In the genomic region with DNA sequence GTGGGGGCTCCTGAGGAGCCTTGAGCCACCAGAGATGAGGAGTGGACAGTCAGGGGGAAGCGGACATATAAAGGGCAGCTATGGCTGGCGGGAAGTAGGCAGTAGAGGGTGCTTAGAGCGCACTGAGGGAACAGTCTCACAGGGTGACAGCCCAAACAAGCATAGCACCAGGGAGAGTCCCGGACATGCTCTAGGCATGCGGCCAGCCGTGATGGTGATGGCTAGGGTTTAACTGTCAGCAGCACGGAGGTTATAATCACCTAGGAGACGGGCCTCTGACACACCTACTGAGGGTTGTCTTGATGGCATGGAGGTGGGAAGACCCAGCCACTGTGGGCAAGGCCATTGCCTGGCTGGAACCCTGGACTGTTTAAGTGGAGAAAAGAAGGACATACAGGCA, we compare ENCODE assay signal across 19 mouse cellular contexts. TPM values are rescaled to one million over a fixed set of nuclear protein-coding genes. Genes with fewer than 3 reads are reported as not detected.
DNase-seq lines count a peak whose midpoint lies in the region; ATAC-seq lines count a peak whose summit lies in the region.
"Had no signal": no experiment of that assay in that cellular context is flagged by ENCODE, and none has a peak within 500 bp of the region (broad histone marks: within the 10 kb centered on the region; RNA-seq: fewer than 3 reads in every experiment).

No protein-coding gene starts in this region.

- no peak for DNase-seq in heart, adult 9 months (ENCODE audit: low spot score in 2 of 2)
- DNase-seq in lung, adult 18-20 months: no peak
- peak; percentile 71 to 72 for DNase-seq in heart, postnatal 10 days
- DNase-seq in retina, embryonic 14.5 days (ENCODE audit: low spot score): no peak
- DNase-seq: adrenal gland, postnatal 25 days; B cell, adult 2 months; cerebellum, adult 11 months; kidney, adult 8-10 months; spleen, adult 18-20 months had no signal

- H3K9me3 ChIP-seq in heart, embryonic 14.5 days (ENCODE audit: control insufficient read depth, low read length): peaks cover 5% of the 10 kb centered on the region; the same call in 1 of the 2 replicates
- no peaks in the 10 kb centered on the region for H3K9me3 ChIP-seq in lung, embryonic 15.5 days
- no peaks in the 10 kb centered on the region for H3K9me3 ChIP-seq in stomach, embryonic 15.5 days
- H3K9me3 ChIP-seq: liver, embryonic 15.5 days; midbrain, embryonic 13.5 days; neural tube, embryonic 13.5 days had no signal

- H3K27me3 ChIP-seq in heart, embryonic 14.5 days (ENCODE audit: control insufficient read depth, insufficient read depth, low read length): no peaks in the 10 kb centered on the region
- H3K27me3 ChIP-seq in lung, embryonic 15.5 days: no peaks in the 10 kb centered on the region
- no peaks in the 10 kb centered on the region for H3K27me3 ChIP-seq in stomach, embryonic 15.5 days (replicated peaks)
- H3K27me3 ChIP-seq: embryonic facial prominence, embryonic 13.5 days; hindbrain, embryonic 12.5 days; limb, embryonic 13.5 days; liver, embryonic 15.5 days; midbrain, embryonic 13.5 days; neural tube, embryonic 13.5 days had no signal

- intact Hi-C loops in heart, postnatal 10 days (cut with DNase I): no loop called here

- no peak for ATAC-seq in heart, embryonic 14.5 days (ENCODE audit: insufficient number of reproducible peaks, insufficient read depth, low FRiP score, low read depth)
- 0 out of 2 replicates have a peak, but pooled peaks have one; percentile 17 for ATAC-seq in lung, embryonic 15.5 days (ENCODE audit: borderline replicate concordance, extremely low read depth, low FRiP score, low TSS enrichment)
- peak; percentile 11; the same call in 1 of the 2 replicates for ATAC-seq in stomach, embryonic 15.5 days (ENCODE audit: insufficient read depth, low FRiP score, low read depth)
- ATAC-seq: forebrain, embryonic 14.5 days; midbrain, embryonic 13.5 days had no signal

- H3K4me3 ChIP-seq in heart, embryonic 14.5 days (ENCODE audit: control insufficient read depth in 1 of 2, insufficient read depth in 1 of 2, low read depth in 1 of 2, low read length in 2 of 2): no peak overlapping the region
- H3K4me3 ChIP-seq in lung, embryonic 15.5 days: no peak overlapping the region
- no peak overlapping the region for H3K4me3 ChIP-seq in stomach, embryonic 15.5 days (replicated peaks)
- H3K4me3 ChIP-seq: embryonic facial prominence, embryonic 13.5 days; hindbrain, embryonic 12.5 days; limb, embryonic 13.5 days; liver, embryonic 15.5 days; midbrain, embryonic 13.5 days; neural tube, embryonic 13.5 days had no signal

- 0 out of 4 replicates have a peak overlapping the region, but pooled peaks of 1 of the 2 experiments have one; percentile 27 for H3K27ac ChIP-seq in heart, embryonic 14.5 days (replicated peaks in 1 of 2; ENCODE audit: control insufficient read depth in 1 of 2, insufficient read depth in 1 of 2, low read depth in 2 of 2, low read length in 2 of 2)
- H3K27ac ChIP-seq in lung, embryonic 15.5 days: no peak overlapping the region
- H3K27ac ChIP-seq in stomach, embryonic 15.5 days: no peak overlapping the region
- H3K27ac ChIP-seq: embryonic facial prominence, embryonic 13.5 days; hindbrain, embryonic 12.5 days; limb, embryonic 13.5 days; liver, embryonic 15.5 days; midbrain, embryonic 13.5 days; neural tube, embryonic 13.5 days had no signal

- H3K36me3 ChIP-seq in heart, embryonic 14.5 days (ENCODE audit: control insufficient read depth, insufficient read depth, low read length): peaks cover 8% of the 10 kb centered on the region
- peaks cover 18% of the 10 kb centered on the region for H3K36me3 ChIP-seq in lung, embryonic 15.5 days
- 0 out of 2 replicates have a peak, but pooled peaks cover 7% of the 10 kb centered on the region for H3K36me3 ChIP-seq in stomach, embryonic 15.5 days

- peak overlapping the region; percentile 14; the same call in 1 of the 2 replicates for H3K9ac ChIP-seq in heart, embryonic 14.5 days (ENCODE audit: low read length)
- no peak overlapping the region for H3K9ac ChIP-seq in lung, embryonic 15.5 days
- H3K9ac ChIP-seq in stomach, embryonic 15.5 days: no peak overlapping the region
- H3K9ac ChIP-seq: embryonic facial prominence, embryonic 13.5 days; hindbrain, embryonic 12.5 days; limb, embryonic 13.5 days; liver, embryonic 15.5 days; midbrain, embryonic 13.5 days; neural tube, embryonic 13.5 days had no signal

- 31% methylated on average over 8 of the region's 8 CpGs for WGBS in heart, embryonic 14.5 days
- 35% methylated on average over 8 of the region's 8 CpGs for WGBS in lung, embryonic 15.5 days
- WGBS in stomach, embryonic 15.5 days: 63% methylated on average over 8 of the region's 8 CpGs

- peak overlapping the region; percentile 8; the same call in 1 of the 2 replicates for H3K4me2 ChIP-seq in heart, embryonic 14.5 days (ENCODE audit: low read length)
- H3K4me2 ChIP-seq in lung, embryonic 15.5 days: no peak overlapping the region
- no peak overlapping the region for H3K4me2 ChIP-seq in stomach, embryonic 15.5 days
- H3K4me2 ChIP-seq: embryonic facial prominence, embryonic 13.5 days; hindbrain, embryonic 12.5 days; limb, embryonic 13.5 days; liver, embryonic 15.5 days; midbrain, embryonic 13.5 days; neural tube, embryonic 13.5 days had no signal

- H3K4me1 ChIP-seq in heart, embryonic 14.5 days (ENCODE audit: control insufficient read depth in 2 of 2, insufficient read depth in 2 of 2, low read length in 2 of 2): peaks cover 6 to 12% of the 10 kb centered on the region in 2 experiments
- 0 out of 2 replicates have a peak, but pooled peaks cover 6% of the 10 kb centered on the region for H3K4me1 ChIP-seq in lung, embryonic 15.5 days
- H3K4me1 ChIP-seq in stomach, embryonic 15.5 days: 0 out of 2 replicates have a peak, but pooled peaks cover 4% of the 10 kb centered on the region
- H3K4me1 ChIP-seq: embryonic facial prominence, embryonic 13.5 days; hindbrain, embryonic 12.5 days; midbrain, embryonic 13.5 days; neural tube, embryonic 13.5 days had no signal

RNA-seq across cellular contexts. Expression of a gene that starts 18.1 kb away (rescaled TPM):
- polyA plus RNA-seq in heart, embryonic 14.5 days (2014; fragmentation: Nextera tagmentation; extraction: Ambion mirVana): 24.6 and 26.4 TPM in 2 replicates
- polyA plus RNA-seq in lung, embryonic 15.5 days (2015; fragmentation: Nextera tagmentation; extraction: Ambion mirVana): 28.0 and 29.5 TPM in 2 replicates
- 10 to 100 TPM; 17.5 to 21.4 TPM for total RNA-seq in heart, postnatal 10 days (2021)
- polyA plus RNA-seq in stomach, embryonic 15.5 days (2015; fragmentation: Nextera tagmentation; extraction: Ambion mirVana): 32.7 and 37.5 TPM in 2 replicates

RNA-seq across cellular contexts. Expression of a gene that starts 18.4 kb away (rescaled TPM):
- 58.8 and 66.5 TPM in 2 replicates for polyA plus RNA-seq in heart, embryonic 14.5 days (2014; fragmentation: Nextera tagmentation; extraction: Ambion mirVana)
- 98.2 and 99.7 TPM in 2 replicates for polyA plus RNA-seq in lung, embryonic 15.5 days (2015; fragmentation: Nextera tagmentation; extraction: Ambion mirVana)
- total RNA-seq in heart, postnatal 10 days (2021): 10 to 100 TPM; 62.2 to 72.5 TPM
- 73.9 and 74.1 TPM in 2 replicates for polyA plus RNA-seq in stomach, embryonic 15.5 days (2015; fragmentation: Nextera tagmentation; extraction: Ambion mirVana)

RNA-seq across cellular contexts. Expression of a gene that starts 23.3 kb away (rescaled TPM):
- 3.3 and 4.0 TPM in 2 replicates for polyA plus RNA-seq in heart, embryonic 14.5 days (2014; fragmentation: Nextera tagmentation; extraction: Ambion mirVana)
- 9.7 and 11.1 TPM in 2 replicates for polyA plus RNA-seq in lung, embryonic 15.5 days (2015; fragmentation: Nextera tagmentation; extraction: Ambion mirVana)
- total RNA-seq in heart, postnatal 10 days (2021): 1 to 10 TPM; 6.1 to 6.5 TPM
- 8.1 TPM in 2 replicates for polyA plus RNA-seq in stomach, embryonic 15.5 days (2015; fragmentation: Nextera tagmentation; extraction: Ambion mirVana)

RNA-seq across cellular contexts. Expression of a gene that starts 28.3 kb away (rescaled TPM):
- 13.9 and 14.1 TPM in 2 replicates for polyA plus RNA-seq in heart, embryonic 14.5 days (2014; fragmentation: Nextera tagmentation; extraction: Ambion mirVana)
- 15.6 and 17.9 TPM in 2 replicates for polyA plus RNA-seq in lung, embryonic 15.5 days (2015; fragmentation: Nextera tagmentation; extraction: Ambion mirVana)
- total RNA-seq in heart, postnatal 10 days (2021): 10 to 100 TPM; 16.7 to 17.2 TPM
- polyA plus RNA-seq in stomach, embryonic 15.5 days (2015; fragmentation: Nextera tagmentation; extraction: Ambion mirVana): 13.1 and 17.3 TPM in 2 replicates

RNA-seq across cellular contexts. Expression of a gene that starts 49.1 kb away (rescaled TPM):
- polyA plus RNA-seq in heart, embryonic 14.5 days (2014; fragmentation: Nextera tagmentation; extraction: Ambion mirVana): 36.5 and 37.1 TPM in 2 replicates
- 76.4 and 77.7 TPM in 2 replicates for polyA plus RNA-seq in lung, embryonic 15.5 days (2015; fragmentation: Nextera tagmentation; extraction: Ambion mirVana)
- total RNA-seq in heart, postnatal 10 days (2021): 10 to 100 TPM; 25.1 to 27.2 TPM
- 79.3 and 89.8 TPM in 2 replicates for polyA plus RNA-seq in stomach, embryonic 15.5 days (2015; fragmentation: Nextera tagmentation; extraction: Ambion mirVana)

Comparison
In these comparisons a context has a peak if more than half of its experiments do, and no peak if none do; other contexts are left out.
1. DNase-seq: peak in heart, postnatal 10 days (2 of 2); none in heart, adult 9 months (0 of 2), lung, adult 18-20 months (0 of 2) and retina, embryonic 14.5 days (single experiment).